Mouse (Mus musculus) ES-E14 (cell line): ENCODE results near the gene Trpm3.

Experiments
- CHD2 ChIP-seq: IDR thresholded peaks from 2 replicates; pipeline ENCODE4 v1.6.1; 2014; ENCODE audit warnings: mild to moderate bottlenecking, low read depth, low read length, inconsistent platforms
- HCFC1 ChIP-seq: IDR thresholded peaks from 2 replicates; pipeline ENCODE4 v1.6.1; 2012; ENCODE audit warnings: low read length, inconsistent platforms, borderline replicate concordance; ENCODE audit not compliant: insufficient read depth
- MAFK ChIP-seq: IDR thresholded peaks from 2 replicates; pipeline ENCODE4 v1.6.1; 2014; ENCODE audit warnings: mild to moderate bottlenecking, low read depth, low read length, inconsistent platforms; ENCODE audit not compliant: insufficient read depth
- ZC3H11A ChIP-seq: IDR thresholded peaks from 2 replicates; pipeline ENCODE4 v1.6.1; 2012; ENCODE audit warnings: low read depth, mild to moderate bottlenecking, inconsistent platforms, low read length, borderline replicate concordance

DNA sequence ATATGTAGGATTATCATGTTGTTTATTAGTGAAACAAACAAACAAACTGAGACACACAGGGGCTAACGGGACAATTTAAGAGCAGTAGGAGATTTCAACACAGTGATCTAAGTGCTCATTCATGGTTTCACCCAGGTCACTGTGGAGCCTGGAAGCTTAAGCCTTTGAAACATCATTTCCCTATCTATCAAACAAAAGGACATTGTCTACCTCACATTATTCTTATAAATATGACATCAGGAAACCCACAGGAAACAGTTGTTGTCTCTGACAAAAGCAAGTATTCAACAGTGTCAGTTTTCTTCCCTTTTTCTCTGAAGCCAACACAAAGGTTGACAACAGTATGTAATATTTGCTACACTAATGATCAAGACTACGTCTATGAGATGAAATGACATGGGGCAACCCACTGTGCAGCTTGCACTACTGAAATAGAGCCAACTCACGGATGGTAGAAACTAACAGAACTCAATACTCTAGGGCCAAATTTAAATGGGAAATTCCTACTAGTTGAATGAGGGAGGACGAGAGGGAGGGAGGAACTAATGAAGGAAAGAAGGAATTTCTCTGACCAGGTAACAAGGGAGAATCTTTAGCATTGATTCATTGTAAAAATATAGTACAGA is 443.4 kb downstream of the Trpm3 start:
- TF ChIP-seq CHD2 (no peak), MAFK (no peak), ZC3H11A (no peak), HCFC1 (no peak)
